Mouse (Mus musculus) CH12.LX (cell line): ENCODE results near the gene Msi2. TPM values are rescaled to one million over a fixed set of nuclear protein-coding genes. Genes with fewer than 3 reads are reported as not detected.

Source experiments
- DNase-seq: peaks from one replicate; pipeline ENCODE4 v3.0.0-alpha.2; 2013; ENCODE audit errors: extremely low read depth
- H3K27ac ChIP-seq: 2 replicates; pipeline ENCODE4 v1.5.1; 2012; ENCODE audit warnings: low read depth, mild to moderate bottlenecking, control low read depth, moderate library complexity; ENCODE audit not compliant: insufficient read depth
- H3K27me3 ChIP-seq: replicated peaks from 2 replicates; pipeline ENCODE3; 2012; ENCODE audit warnings: inconsistent platforms
- H3K36me3 ChIP-seq, 2 experiments: replicated peaks in 1 of 2; 2 replicates each; pipeline versions ENCODE3 to v1.6.1; 2012; ENCODE audit warnings: inconsistent platforms in 1 of 2, low read length in 1 of 2, mild to moderate bottlenecking in 1 of 2, mixed read lengths in 1 of 2, moderate library complexity in 1 of 2; ENCODE audit not compliant: control insufficient read depth in 1 of 2, insufficient read depth in 1 of 2
- H3K4me1 ChIP-seq, 2 experiments: 2 replicates each; pipeline ENCODE4 v1.6.1; 2012; ENCODE audit warnings: inconsistent platforms in 1 of 2, moderate library complexity in 1 of 2; ENCODE audit not compliant: insufficient read depth in 2 of 2, control insufficient read depth in 1 of 2
- H3K4me2 ChIP-seq: 2 replicates; pipeline ENCODE4 v1.6.1; 2012; ENCODE audit warnings: low read depth, mild to moderate bottlenecking, control low read depth; ENCODE audit not compliant: poor library complexity, insufficient read depth, severe bottlenecking
- H3K4me3 ChIP-seq, 3 experiments: fragments of 150-350 bp in 1 of 3; sonication (generic) in 1 of 3; replicated peaks in 1 of 3; 2 replicates each; pipeline versions ENCODE3 to v1.5.1; 2011 to 2012; ENCODE audit warnings: low read depth in 2 of 3, low read length in 2 of 3, mild to moderate bottlenecking in 2 of 3, moderate library complexity in 2 of 3, control low read depth in 1 of 3, improper control_type of control experiment in 1 of 3, inconsistent platforms in 1 of 3, mixed read lengths in 1 of 3; ENCODE audit not compliant: poor library complexity in 1 of 3
- H3K79me2 ChIP-seq: replicated peaks from 2 replicates; pipeline ENCODE4 v1.6.1; 2012; ENCODE audit warnings: mild to moderate bottlenecking, moderate library complexity; ENCODE audit not compliant: control insufficient read depth, poor library complexity, insufficient read depth, severe bottlenecking; ENCODE audit errors: extremely low read depth
- H3K9ac ChIP-seq: 2 replicates; pipeline ENCODE4 v1.6.1; 2012; ENCODE audit warnings: low read depth, mild to moderate bottlenecking, control low read depth, moderate library complexity; ENCODE audit not compliant: insufficient read depth
- H3K9me3 ChIP-seq: replicated peaks from 2 replicates; pipeline ENCODE3; 2012; ENCODE audit warnings: low read length, inconsistent platforms, mixed read lengths
- CHD1 ChIP-seq: IDR thresholded peaks from 2 replicates; pipeline ENCODE4 v1.6.1; 2012; ENCODE audit warnings: low read depth, low read length, improper control_type of control experiment, inconsistent platforms
- CHD2 ChIP-seq: IDR thresholded peaks from 2 replicates; pipeline ENCODE4 v1.6.1; 2011; ENCODE audit warnings: low read length, improper control_type of control experiment
- CTCF ChIP-seq, 2 experiments: IDR thresholded peaks in 1 of 2; conservative IDR thresholded peaks in 1 of 2; 2 replicates each; pipeline ENCODE4 v1.5.1; 2011 to 2012; ENCODE audit warnings: low read depth in 2 of 2, low read length in 2 of 2, improper control_type of control experiment in 1 of 2, inconsistent platforms in 1 of 2, mild to moderate bottlenecking in 1 of 2, moderate library complexity in 1 of 2
- EP300 ChIP-seq: IDR thresholded peaks from 2 replicates; pipeline ENCODE4 v1.6.1; 2011; ENCODE audit warnings: low read length, improper control_type of control experiment
- ETS1 ChIP-seq: conservative IDR thresholded peaks from 2 replicates; pipeline ENCODE4 v1.6.1; 2012; ENCODE audit warnings: low read depth, mild to moderate bottlenecking, inconsistent platforms, low read length, improper control_type of control experiment, moderate library complexity
- HCFC1 ChIP-seq: IDR thresholded peaks from 2 replicates; pipeline ENCODE4 v1.6.1; 2012; ENCODE audit warnings: low read depth, mild to moderate bottlenecking, inconsistent platforms, low read length, improper control_type of control experiment
- IRF4 ChIP-seq: IDR thresholded peaks from 2 replicates; pipeline ENCODE4 v1.6.1; 2014; ENCODE audit warnings: low read depth, mild to moderate bottlenecking, inconsistent platforms, low read length, improper control_type of control experiment
- KAT2A ChIP-seq: IDR thresholded peaks from 2 replicates; pipeline ENCODE4 v1.6.1; 2012; ENCODE audit warnings: low read length, improper control_type of control experiment, inconsistent platforms; ENCODE audit not compliant: insufficient replicate concordance
- MAX ChIP-seq: IDR thresholded peaks from 2 replicates; pipeline ENCODE4 v1.6.1; 2011; ENCODE audit warnings: low read length, improper control_type of control experiment
- MAZ ChIP-seq: IDR thresholded peaks from 2 replicates; pipeline ENCODE4 v1.6.1; 2012; ENCODE audit warnings: low read depth, mild to moderate bottlenecking, inconsistent platforms, low read length, improper control_type of control experiment, moderate library complexity
- MEF2A ChIP-seq: IDR thresholded peaks from 2 replicates; pipeline ENCODE4 v1.6.1; 2014; ENCODE audit warnings: low read depth, mild to moderate bottlenecking, inconsistent platforms, low read length, improper control_type of control experiment, borderline replicate concordance
- POLR2AphosphoS2 ChIP-seq: IDR thresholded peaks from 2 replicates; pipeline ENCODE4 v1.6.1; 2011; ENCODE audit warnings: low read depth, low read length, improper control_type of control experiment
- RAD21 ChIP-seq: IDR thresholded peaks from 2 replicates; pipeline ENCODE4 v1.6.1; 2011; ENCODE audit warnings: low read depth, mild to moderate bottlenecking, low read length, improper control_type of control experiment, moderate library complexity
- RCOR1 ChIP-seq: conservative IDR thresholded peaks from 2 replicates; pipeline ENCODE4 v1.6.1; 2012; ENCODE audit warnings: low read depth, mild to moderate bottlenecking, inconsistent platforms, low read length, improper control_type of control experiment
- SIN3A ChIP-seq: IDR thresholded peaks from 2 replicates; pipeline ENCODE4 v1.6.1; 2012; ENCODE audit warnings: low read length, improper control_type of control experiment, inconsistent platforms
- SMC3 ChIP-seq: IDR thresholded peaks from 2 replicates; pipeline ENCODE4 v1.6.1; 2011; ENCODE audit warnings: low read depth, low read length, improper control_type of control experiment
- TCF12 ChIP-seq: IDR thresholded peaks from 2 replicates; pipeline ENCODE4 v1.6.1; 2014; ENCODE audit warnings: low read depth, mild to moderate bottlenecking, inconsistent platforms, low read length, improper control_type of control experiment
- ZC3H11A ChIP-seq: IDR thresholded peaks from 2 replicates; pipeline ENCODE4 v1.6.1; 2012; ENCODE audit warnings: low read depth, mild to moderate bottlenecking, inconsistent platforms, low read length, improper control_type of control experiment
- ZMIZ1 ChIP-seq: IDR thresholded peaks from 2 replicates; pipeline ENCODE4 v1.6.1; 2012; ENCODE audit warnings: low read depth, mild to moderate bottlenecking, inconsistent platforms, low read length, improper control_type of control experiment
- dilution Hi-C: fragments of 300-500 bp; cut with MboI; formaldehyde crosslinking; loops from 2 replicates; pipeline ENCODE4 v1.14.3; 2020; ENCODE audit warnings: low sequenced_read_pairs; ENCODE audit not compliant: extremely low pct_unique_long_range_greater_than_20kb, extremely low pct_ligation_motif_present
- in situ Hi-C: fragments of 300-500 bp; cut with MboI; formaldehyde crosslinking; loops from 3 replicates; pipeline ENCODE4 v1.14.3; 2019; ENCODE audit warnings: low sequenced_read_pairs, low pct_ligation_motif_present, low pct_unique_long_range_greater_than_20kb, mixed read lengths
- polyA plus RNA-seq: library from polyadenylated mRNA; unstranded; fragments of >175 nt; gene quantifications from 2 replicates; pipeline ENCODE4 v1.2.1, GENCODE M21; 2012; ENCODE audit warnings: low read depth; ENCODE audit not compliant: insufficient read length
- total RNA-seq, 2 experiments: library from RNA; depleted of rRNA; stranded (reverse); fragments of 300-350 nt in 1 of 2; fragments of >200 nt in 1 of 2; gene quantifications; 2 replicates each; pipeline ENCODE4 v1.2.3; 2012 to 2014

Gene Msi2
- total and polyA plus RNA-seq, 3 experiments = 40.3 to 73.1 (median 52.6) TPM

DNA sequence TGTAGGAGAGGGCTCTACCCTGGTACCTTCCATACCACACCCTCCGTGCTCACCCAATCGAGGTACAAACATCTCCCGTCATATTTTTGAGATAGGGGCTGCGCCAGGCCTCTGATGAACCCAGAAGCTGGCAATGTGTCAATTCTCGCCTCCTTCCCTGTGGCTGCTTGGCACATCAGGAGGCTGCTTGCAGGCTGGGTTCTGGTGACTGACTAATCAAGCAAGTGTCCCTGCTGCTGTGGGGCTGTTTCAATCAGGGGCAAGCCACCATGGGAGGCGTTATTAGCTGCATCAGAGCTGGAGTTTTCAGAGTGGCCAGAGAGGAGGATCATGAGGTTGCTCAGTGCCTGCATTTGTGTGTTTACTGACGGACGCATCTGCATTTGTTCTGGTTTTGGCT lies 310.0 kb downstream of the Msi2 start:
- Histone ChIP-seq H3K9me3 (no peaks in the 10 kb centered on the region), H3K79me2 (no peaks in the 10 kb centered on the region), H3K36me3 (peaks cover 28 to 77% of the 10 kb centered on the region in 2 experiments), H3K4me1 (peaks cover 0 to 43% of the 10 kb centered on the region in 2 experiments; a peak in 2 of 4 replicates), H3K4me3 (no peak overlapping the region), H3K9ac (no peak overlapping the region), H3K27me3 (no peaks in the 10 kb centered on the region), H3K27ac (no peak overlapping the region), H3K4me2 (no peak overlapping the region)
- DNase-seq = no peak
- no peak for TF ChIP-seq IRF4
- no peak for TF ChIP-seq ETS1
- TF ChIP-seq CHD1 = no peak
- TF ChIP-seq KAT2A = no peak
- no peak for TF ChIP-seq ZC3H11A
- TF ChIP-seq MAX = no peak
- no peak for TF ChIP-seq MEF2A
- TF ChIP-seq CTCF (conservative IDR thresholded peaks at IDR 0.05 in 1 of 2, IDR thresholded peaks at IDR 0.05 in 1 of 2; ENCODE audit: low read depth in 2 of 2, low read length in 2 of 2) = no peak
- no peak for TF ChIP-seq TCF12
- no peak for TF ChIP-seq ZMIZ1
- TF ChIP-seq POLR2AphosphoS2 = no peak
- no peak for TF ChIP-seq MAZ
- TF ChIP-seq SMC3 = no peak
- no peak for TF ChIP-seq RCOR1
- TF ChIP-seq SIN3A = no peak
- no peak for TF ChIP-seq CHD2
- no peak for TF ChIP-seq EP300
- TF ChIP-seq HCFC1 = no peak
- dilution Hi-C loops = no loop called here
- in situ Hi-C loops = no loop called here

DNA sequence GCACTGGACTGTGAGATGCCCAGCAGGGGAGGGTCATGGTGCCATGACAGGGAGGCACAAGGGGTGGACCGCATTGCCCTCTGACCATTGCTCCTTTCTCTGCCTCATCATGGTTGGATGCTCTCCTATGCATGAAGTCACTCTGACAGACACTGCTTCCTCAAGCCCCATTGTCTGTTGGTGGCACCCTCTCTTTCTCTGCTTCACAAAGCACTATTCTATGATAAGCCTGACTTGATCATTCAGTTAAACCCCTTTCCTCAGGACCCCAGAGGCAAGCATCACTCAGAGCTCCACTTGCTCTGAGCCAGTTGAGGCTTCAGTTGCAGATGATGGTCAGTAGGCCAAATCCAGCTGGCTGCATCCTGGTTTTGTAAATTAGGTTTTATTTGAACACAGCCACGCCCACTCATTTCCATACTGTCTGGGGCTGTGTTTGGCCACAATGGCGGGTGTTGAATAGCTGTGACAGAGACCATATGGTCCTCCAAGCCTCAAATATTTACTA lies 311.9 kb downstream of the Msi2 start:
- Histone ChIP-seq H3K4me1 (peaks cover 5 to 58% of the 10 kb centered on the region in 2 experiments), H3K27ac (no peak overlapping the region), H3K4me3 (no peak overlapping the region), H3K79me2 (no peaks in the 10 kb centered on the region), H3K9ac (no peak overlapping the region), H3K4me2 (no peak overlapping the region), H3K36me3 (peaks cover 24 to 74% of the 10 kb centered on the region in 2 experiments), H3K27me3 (no peaks in the 10 kb centered on the region), H3K9me3 (no peaks in the 10 kb centered on the region)
- no peak for DNase-seq
- dilution Hi-C loops = no loop called here
- in situ Hi-C loops = no loop called here
- no peak for TF ChIP-seq CHD1
- no peak for TF ChIP-seq EP300
- TF ChIP-seq ZC3H11A = no peak
- no peak for TF ChIP-seq CHD2
- no peak for TF ChIP-seq RAD21
